Mouse (Mus musculus) bone marrow macrophage, adult 2 months (primary cell): ENCODE results near the gene Ccdc8.

Source experiments
- CTCF ChIP-seq: IDR thresholded peaks from 2 replicates; pipeline ENCODE4 v1.5.1; 2012; ENCODE audit warnings: low read depth, mild to moderate bottlenecking, low read length, moderate library complexity
- POLR2A ChIP-seq: IDR thresholded peaks from 2 replicates; pipeline ENCODE4 v1.6.1; 2012; ENCODE audit warnings: mild to moderate bottlenecking, low read depth, low read length, borderline replicate concordance

GRCm38 (mm10) chr7:16942861-16943260 is 49.6 kb upstream of the Ccdc8 start:
- no peak for TF ChIP-seq POLR2A
- no peak for TF ChIP-seq CTCF
